Mouse (Mus musculus) kidney, embryonic 14.5 days (tissue): ENCODE measurements around the gene Ell. TPM values are rescaled to one million over a fixed set of nuclear protein-coding genes. Genes with fewer than 3 reads are reported as not detected.
"Not testable (repeated sequence)": the region's sequence is repeated elsewhere in the genome, so short reads cannot be mapped to it uniquely, and the experiment has no call there.

Source experiments
- ATAC-seq: fragments of 200-750 bp; cut with Nextera tagmentation; 2 replicates; pipeline ENCODE4 v1.8.0; 2017; ENCODE audit warnings: moderate number of reproducible peaks, mild to moderate bottlenecking, moderate TSS enrichment, moderate library complexity; ENCODE audit not compliant: low FRiP score, low TSS enrichment
- H3K27ac ChIP-seq: fragments of 300-500 bp; sonication (generic); 2 replicates; pipeline ENCODE4 v1.5.1; 2014; ENCODE audit warnings: low read depth, mild to moderate bottlenecking, low read length, moderate library complexity, mixed read lengths
- H3K27me3 ChIP-seq: fragments of 300-500 bp; sonication (generic); 2 replicates; pipeline ENCODE4 v1.6.1; 2014; ENCODE audit warnings: mild to moderate bottlenecking, low read length; ENCODE audit not compliant: control insufficient read depth, insufficient read depth
- H3K36me3 ChIP-seq: fragments of 300-500 bp; sonication (generic); 2 replicates; pipeline ENCODE4 v1.6.1; 2014; ENCODE audit warnings: low read length, mixed read lengths; ENCODE audit not compliant: control insufficient read depth, insufficient read depth
- H3K4me1 ChIP-seq: fragments of 300-500 bp; sonication (generic); 2 replicates; pipeline ENCODE4 v1.6.1; 2014; ENCODE audit warnings: low read length, mixed read lengths; ENCODE audit not compliant: control insufficient read depth, insufficient read depth
- H3K4me2 ChIP-seq: fragments of 300-500 bp; sonication (generic); replicated peaks from 2 replicates; pipeline ENCODE4 v1.6.1; 2014; ENCODE audit warnings: low read depth, mild to moderate bottlenecking, low read length
- H3K4me3 ChIP-seq: fragments of 300-500 bp; sonication (generic); 2 replicates; pipeline ENCODE4 v1.5.1; 2014; ENCODE audit warnings: mild to moderate bottlenecking, low read length
- H3K9ac ChIP-seq: fragments of 300-500 bp; sonication (generic); 2 replicates; pipeline ENCODE4 v1.6.1; 2014; ENCODE audit warnings: low read depth, mild to moderate bottlenecking, low read length, moderate library complexity
- H3K9me3 ChIP-seq: fragments of 300-500 bp; sonication (generic); 2 replicates; pipeline ENCODE4 v1.6.1; 2016; ENCODE audit warnings: low read length; ENCODE audit not compliant: control insufficient read depth
- WGBS: fragments of 180-500 bp; shearing (Covaris S2); extraction: QIAGEN DNeasy Blood & Tissue Kit; methylation state at CpG from one replicate; pipeline ENCODE4 v1.1.7; 2014; 5-methylcytosine and 5-hydroxymethylcytosine counted together
- polyA plus RNA-seq: library from polyadenylated mRNA; unstranded; fragments of >200 nt; fragmentation: Nextera tagmentation; extraction: Ambion mirVana; gene quantifications from 2 replicates; pipeline ENCODE4 v1.2.1, GENCODE M21; 2014

Gene Ell
- polyA plus RNA-seq, 1 experiment from 2014 or later = 22.4 TPM

DNA sequence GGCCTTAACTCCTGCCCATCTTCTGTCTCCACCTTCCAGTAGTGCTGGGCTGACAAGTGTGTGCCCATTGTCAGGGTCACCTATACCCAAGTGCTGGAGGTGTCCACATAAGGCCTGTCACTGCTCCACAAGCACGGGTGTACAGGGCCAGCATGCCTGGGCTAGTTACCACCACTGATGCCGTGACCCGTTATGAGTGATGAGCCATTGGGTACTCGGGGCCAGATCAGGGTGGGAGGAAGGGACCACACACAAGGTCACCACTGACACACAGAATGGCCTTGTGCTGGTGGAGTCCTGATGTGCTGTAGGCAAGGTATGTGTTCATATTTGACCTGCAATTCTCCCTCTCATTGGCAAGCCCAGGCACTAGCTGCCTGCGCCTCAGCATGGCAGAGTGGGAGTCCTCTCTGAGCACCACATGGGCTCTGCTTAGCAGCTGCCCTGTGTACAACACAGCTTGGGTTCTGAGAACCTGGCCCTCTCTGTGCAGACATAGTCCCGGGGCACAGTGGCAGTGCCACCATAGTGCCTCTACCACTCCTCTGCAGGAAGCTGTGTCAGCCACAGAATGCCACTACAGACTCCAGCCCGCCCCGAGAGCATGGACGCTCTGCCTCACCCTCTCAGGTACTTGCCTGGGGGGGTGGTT is 45.5 kb downstream of the Ell start:
- peaks cover 80% of the 10 kb centered on the region for H3K36me3 ChIP-seq
- ATAC-seq = peak; percentile 24; the same call in 1 of the 2 replicates
- WGBS = 91% methylated on average over 9 of the region's 9 CpGs

DNA sequence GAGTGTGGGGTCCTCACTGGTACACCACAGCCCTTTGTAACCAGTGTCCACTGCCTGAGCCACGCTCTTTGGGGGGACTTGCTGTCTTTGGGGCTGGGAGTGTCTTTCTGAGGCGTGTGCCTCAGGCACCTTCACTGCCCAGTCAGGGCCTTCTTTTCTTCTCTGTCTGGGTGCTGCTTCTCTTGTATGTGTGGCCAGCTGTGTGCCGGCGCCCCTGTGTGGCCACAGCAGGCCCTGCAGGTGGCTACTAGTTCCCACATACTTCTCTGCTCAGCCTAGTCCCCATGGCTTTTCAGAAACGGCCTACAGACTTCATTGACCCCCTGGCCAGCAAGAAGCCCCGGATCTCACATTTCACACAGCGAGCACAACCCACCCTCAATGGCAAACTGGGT is 46.0 kb downstream of the Ell start:
- H3K27ac ChIP-seq = no peak overlapping the region
- H3K4me3 ChIP-seq = no peak overlapping the region
- H3K4me1 ChIP-seq = no peaks in the 10 kb centered on the region
- no peak overlapping the region for H3K9ac ChIP-seq
- peak; percentile 60; the same call in 1 of the 2 replicates for ATAC-seq
- H3K27me3 ChIP-seq = no peaks in the 10 kb centered on the region
- H3K9me3 ChIP-seq = no peaks in the 10 kb centered on the region
- 40% methylated on average over 7 of the region's 7 CpGs for WGBS
- peaks cover 78% of the 10 kb centered on the region for H3K36me3 ChIP-seq
- no peak overlapping the region for H3K4me2 ChIP-seq

More for the DNA sequence above, 45.5 kb downstream of the Ell start:
- Histone ChIP-seq H3K27me3 (no peaks in the 10 kb centered on the region), H3K9me3 (no peaks in the 10 kb centered on the region), H3K4me3 (no peak overlapping the region), H3K4me2 (no peak overlapping the region), H3K9ac (no peak overlapping the region), H3K4me1 (no peaks in the 10 kb centered on the region), H3K27ac (no peak overlapping the region)

DNA sequence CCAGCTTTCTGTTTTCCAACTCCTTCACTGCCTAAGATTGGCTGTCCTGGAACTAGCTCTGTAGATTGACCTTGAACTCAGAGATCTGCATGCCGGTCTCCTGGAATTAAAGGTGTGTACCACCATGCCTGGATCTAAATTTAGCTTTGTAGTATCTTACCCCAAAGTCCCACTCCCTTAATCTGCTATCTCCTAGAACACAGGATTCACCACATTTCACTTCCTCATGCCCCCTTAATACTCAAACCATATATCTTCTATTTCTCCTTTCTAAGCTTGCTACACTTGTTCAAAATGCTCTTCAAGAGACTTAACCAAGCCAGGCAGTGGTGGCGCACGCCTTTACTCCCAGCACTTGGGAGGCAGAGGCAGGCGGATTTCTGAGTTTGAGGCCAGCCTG is 48.7 kb downstream of the Ell start:
- H3K27ac ChIP-seq, H3K9ac ChIP-seq, H3K4me1 ChIP-seq, H3K4me2 ChIP-seq, ATAC-seq, H3K4me3 ChIP-seq, H3K27me3 ChIP-seq, H3K9me3 ChIP-seq: not testable (repeated sequence)
- peaks cover 67% of the 10 kb centered on the region for H3K36me3 ChIP-seq
- WGBS = 91% methylated on average over 4 of the region's 4 CpGs

DNA sequence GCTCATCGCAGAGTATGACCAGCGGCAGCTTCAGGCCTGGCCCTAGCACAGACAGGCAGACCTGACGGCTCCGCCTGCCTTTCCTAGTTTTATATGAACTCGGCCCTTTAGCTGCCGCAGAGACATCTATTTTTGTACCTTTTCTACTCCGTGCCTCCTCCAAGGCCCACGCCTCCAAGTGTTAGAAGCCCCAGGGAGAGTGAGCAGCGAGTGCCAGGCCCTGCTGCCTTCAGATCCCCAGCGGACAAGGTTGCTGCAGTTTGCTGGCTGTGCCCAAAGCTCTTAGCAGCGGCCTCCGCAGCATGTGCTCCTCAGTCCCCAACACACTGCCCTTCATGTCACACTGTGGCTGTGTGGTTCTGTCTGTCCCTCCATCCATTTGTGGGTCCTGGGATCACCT is 52.3 kb downstream of the Ell start:
- Histone ChIP-seq H3K9ac (no peak overlapping the region), H3K9me3 (no peaks in the 10 kb centered on the region), H3K4me1 (peaks cover 22% of the 10 kb centered on the region), H3K4me2 (no peak overlapping the region), H3K27ac (no peak overlapping the region), H3K36me3 (peaks cover 53% of the 10 kb centered on the region), H3K4me3 (no peak overlapping the region), H3K27me3 (no peaks in the 10 kb centered on the region)
- 91% methylated on average over 12 of the region's 12 CpGs for WGBS
- no peak for ATAC-seq

DNA sequence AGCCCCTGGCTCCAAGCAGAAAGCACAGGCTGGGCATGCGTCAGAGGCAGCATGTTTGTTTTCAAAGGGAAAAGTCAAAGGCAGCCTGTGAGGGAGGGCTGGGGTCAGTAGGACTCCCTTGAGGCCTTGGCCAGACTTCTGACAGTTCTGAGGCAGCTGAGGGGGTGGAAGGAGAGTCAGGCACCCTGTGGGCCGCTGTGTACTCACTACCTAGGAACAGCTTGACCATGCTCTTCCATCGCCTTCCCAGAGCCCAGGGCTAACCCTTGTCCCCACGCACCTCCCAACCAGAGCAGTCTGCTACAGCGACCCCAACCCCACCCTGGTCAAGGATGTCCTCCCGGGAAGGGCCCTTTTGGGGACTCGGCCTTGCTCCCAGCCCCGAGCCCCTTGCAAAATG is 53.9 kb downstream of the Ell start:
- peaks cover 37% of the 10 kb centered on the region for H3K4me1 ChIP-seq
- no peaks in the 10 kb centered on the region for H3K9me3 ChIP-seq
- no peak for ATAC-seq
- 32% methylated on average over 8 of the region's 8 CpGs for WGBS
- peak overlapping the region; percentile 61; the same call in 1 of the 2 replicates for H3K4me3 ChIP-seq
- peaks cover 50% of the 10 kb centered on the region for H3K36me3 ChIP-seq
- no peaks in the 10 kb centered on the region for H3K27me3 ChIP-seq
- H3K4me2 ChIP-seq = peak overlapping the region; percentile 93
- peak overlapping the region; percentile 76; the same call in 1 of the 2 replicates for H3K27ac ChIP-seq
- H3K9ac ChIP-seq = 0 out of 2 replicates have a peak overlapping the region, but pooled peaks have one; percentile 73

DNA sequence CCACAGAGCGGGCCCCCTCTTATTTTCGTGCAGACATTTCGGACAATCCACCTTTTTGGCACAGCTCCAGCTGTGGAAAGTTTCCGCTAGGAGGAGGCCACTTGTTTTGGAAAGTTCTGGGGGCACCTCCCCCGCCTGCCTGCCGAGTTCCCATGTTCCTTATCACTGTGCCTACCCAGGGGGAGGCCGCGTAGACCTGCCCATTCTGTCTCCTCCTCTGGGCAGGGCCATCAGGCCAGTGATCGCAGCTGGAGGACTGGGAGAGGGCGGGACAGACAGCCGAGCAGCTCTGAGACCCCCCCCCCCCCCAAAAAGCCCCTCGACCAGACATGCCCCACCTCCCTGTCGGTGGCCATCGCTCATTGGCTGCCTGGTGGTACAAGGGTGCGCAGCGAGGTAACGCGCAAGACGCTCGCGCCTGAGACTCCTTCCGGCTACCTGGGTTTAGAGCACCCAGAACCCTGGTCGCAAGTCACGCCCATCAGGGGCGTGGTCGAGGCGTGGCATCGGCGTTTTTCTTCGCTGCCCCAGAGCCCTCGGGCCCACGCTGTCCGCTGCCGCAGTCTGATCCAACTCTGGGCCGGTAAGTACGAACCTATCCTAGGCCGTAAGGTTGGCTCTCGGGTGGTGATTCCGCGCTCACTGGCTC is 54.8 kb downstream of the Ell start, which contains the start of gene Isyna1:
TSS of gene Isyna1 (plus strand) at position 413 of the 649 bp plus-strand sequence.
- no peaks in the 10 kb centered on the region for H3K27me3 ChIP-seq
- H3K4me3 ChIP-seq = peak within 1 kb of the TSS; percentile 61
- peak within 1 kb of the TSS; percentile 93 for H3K4me2 ChIP-seq
- no peaks in the 10 kb centered on the region for H3K9me3 ChIP-seq
- peaks cover 45% of the 10 kb centered on the region for H3K36me3 ChIP-seq
- peaks cover 46% of the 10 kb centered on the region for H3K4me1 ChIP-seq
- peak within 1 kb of the TSS; percentile 76 for H3K27ac ChIP-seq
- peak within 1 kb of the TSS; percentile 73 for H3K9ac ChIP-seq
- under 1% methylated on average over 38 of the region's 40 CpGs for whole genome bisulfite sequencing
- peak; percentile 91 for ATAC-seq

DNA sequence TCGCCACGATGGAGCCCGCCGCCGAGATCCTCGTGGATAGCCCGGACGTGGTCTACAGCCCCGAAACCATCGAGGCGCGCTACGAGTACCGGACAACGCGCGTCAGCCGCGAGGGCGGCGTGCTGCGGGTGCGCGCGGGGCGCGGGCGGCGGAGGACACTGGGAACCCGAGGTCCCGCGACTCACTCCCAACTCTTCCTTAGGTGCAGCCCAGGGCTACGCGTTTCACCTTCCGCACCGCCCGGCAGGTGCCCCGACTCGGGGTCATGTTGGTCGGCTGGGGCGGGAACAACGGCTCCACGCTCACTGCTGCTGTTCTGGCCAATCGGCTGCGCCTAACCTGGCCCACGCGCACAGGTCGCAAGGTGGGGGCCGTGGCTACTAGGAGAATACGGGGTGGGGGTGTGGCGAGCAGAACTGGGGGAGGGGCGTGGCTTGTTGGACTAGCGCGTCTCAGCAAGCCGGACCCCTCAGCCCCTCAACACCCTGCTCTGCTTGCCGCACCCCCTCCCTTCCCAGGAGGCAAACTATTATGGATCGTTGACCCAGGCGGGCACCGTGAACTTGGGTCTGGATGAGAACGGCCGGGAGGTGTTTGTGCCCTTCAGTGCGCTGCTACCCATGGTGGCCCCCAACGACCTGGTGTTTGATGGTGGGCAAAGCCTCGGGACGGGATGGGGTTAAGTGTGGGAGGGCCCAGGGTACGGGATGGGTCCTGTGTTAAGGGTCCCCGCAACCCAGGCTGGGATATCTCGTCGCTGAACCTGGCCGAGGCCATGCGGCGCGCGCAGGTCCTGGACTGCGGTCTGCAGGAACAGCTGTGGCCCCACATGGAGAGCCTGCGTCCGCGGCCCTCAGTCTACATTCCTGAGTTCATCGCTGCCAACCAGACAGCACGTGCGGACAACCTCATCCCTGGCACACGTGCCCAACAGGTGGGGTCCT is 55.6 kb downstream of the Ell start:
- Histone ChIP-seq H3K4me3 (peak overlapping the region; percentile 61), H3K9me3 (no peaks in the 10 kb centered on the region), H3K27ac (peak overlapping the region; percentile 76), H3K9ac (peak overlapping the region; percentile 73), H3K4me1 (peaks cover 54% of the 10 kb centered on the region), H3K27me3 (no peaks in the 10 kb centered on the region), H3K36me3 (peaks cover 38% of the 10 kb centered on the region), H3K4me2 (peak overlapping the region; percentile 93)
- peak; percentile 8 for ATAC-seq
- 11% methylated on average over 77 of the region's 82 CpGs for WGBS

DNA sequence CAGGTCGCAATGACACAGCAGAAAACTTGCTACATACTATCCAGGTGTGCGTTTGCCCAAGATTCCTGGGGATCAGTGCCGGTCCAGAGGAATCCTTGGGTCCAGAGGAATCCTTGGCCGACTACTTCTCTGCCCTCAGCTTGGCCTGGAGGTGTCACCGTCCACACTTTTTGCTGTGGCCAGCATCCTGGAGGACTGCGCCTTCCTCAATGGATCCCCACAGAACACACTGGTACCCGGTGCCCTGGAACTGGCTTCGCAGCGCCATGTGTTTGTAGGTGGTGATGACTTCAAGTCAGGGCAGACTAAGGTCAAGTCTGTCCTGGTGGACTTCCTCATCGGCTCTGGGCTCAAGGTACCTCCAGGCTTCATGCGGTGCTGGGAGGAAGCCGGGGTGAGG is 56.6 kb downstream of the Ell start:
- H3K27me3 ChIP-seq = no peaks in the 10 kb centered on the region
- WGBS = 92% methylated on average over 12 of the region's 12 CpGs
- no peak overlapping the region for H3K27ac ChIP-seq
- peaks cover 63% of the 10 kb centered on the region for H3K4me1 ChIP-seq
- no peaks in the 10 kb centered on the region for H3K9me3 ChIP-seq
- H3K36me3 ChIP-seq = peaks cover 31% of the 10 kb centered on the region
- no peak for ATAC-seq
- H3K9ac ChIP-seq = no peak overlapping the region
- H3K4me3 ChIP-seq = peak overlapping the region; percentile 61; the same call in 1 of the 2 replicates
- H3K4me2 ChIP-seq = peak overlapping the region; percentile 93; the same call in 1 of the 2 replicates
